Mouse (Mus musculus): Measurements from ENCODE around the gene Aqp1. TPM values are rescaled to one million over a fixed set of nuclear protein-coding genes. Genes with fewer than 3 reads are reported as not detected.

Gene Aqp1
- polyA plus RNA-seq, 1 experiment from 2014 or later = 2.8 TPM

- H3K4me2 ChIP-seq (replicated peaks; ENCODE audit: low read depth, low read length) = no peak overlapping the region
- no peaks in the 10 kb centered on the region for H3K4me1 ChIP-seq (ENCODE audit: control insufficient read depth, insufficient read depth, low read length)
- no peak overlapping the region for H3K27ac ChIP-seq (ENCODE audit: low read depth, low read length)
- H3K36me3 ChIP-seq (ENCODE audit: control insufficient read depth, insufficient read depth, low read length) = no peaks in the 10 kb centered on the region
- no peaks in the 10 kb centered on the region for H3K9me3 ChIP-seq (ENCODE audit: control insufficient read depth, low read length)
- no peak overlapping the region for H3K4me3 ChIP-seq (ENCODE audit: low read length)
- no peak for ATAC-seq (ENCODE audit: low FRiP score, low TSS enrichment)
- no peak overlapping the region for H3K9ac ChIP-seq (ENCODE audit: low read depth, low read length)
- 56% methylated on average over 5 of the region's 5 CpGs for WGBS
- H3K27me3 ChIP-seq (ENCODE audit: control insufficient read depth, insufficient read depth, low read length) = no peaks in the 10 kb centered on the region
Measured at GRCm38 (mm10) chr6:55341688-55342087, 5.5 kb downstream of the Aqp1 start.

GRCm38 (mm10) chr6:55342328-55342727 lies 6.1 kb downstream of the Aqp1 start:
- no peak overlapping the region for H3K27ac ChIP-seq (ENCODE audit: low read depth, low read length)
- no peaks in the 10 kb centered on the region for H3K27me3 ChIP-seq (ENCODE audit: control insufficient read depth, insufficient read depth, low read length)
- H3K9ac ChIP-seq (ENCODE audit: low read depth, low read length) = no peak overlapping the region
- no peaks in the 10 kb centered on the region for H3K4me1 ChIP-seq (ENCODE audit: control insufficient read depth, insufficient read depth, low read length)
- ATAC-seq (ENCODE audit: low FRiP score, low TSS enrichment) = no peak
- 83% methylated on average over 9 of the region's 9 CpGs for WGBS
- no peak overlapping the region for H3K4me2 ChIP-seq (replicated peaks; ENCODE audit: low read depth, low read length)
- H3K9me3 ChIP-seq (ENCODE audit: control insufficient read depth, low read length) = no peaks in the 10 kb centered on the region
- no peak overlapping the region for H3K4me3 ChIP-seq (ENCODE audit: low read length)
- no peaks in the 10 kb centered on the region for H3K36me3 ChIP-seq (ENCODE audit: control insufficient read depth, insufficient read depth, low read length)

- Histone ChIP-seq H3K9ac (ENCODE audit: low read depth, low read length) (no peak overlapping the region), H3K4me2 (replicated peaks; ENCODE audit: low read depth, low read length) (no peak overlapping the region), H3K27me3 (ENCODE audit: control insufficient read depth, insufficient read depth, low read length) (no peaks in the 10 kb centered on the region), H3K4me1 (ENCODE audit: control insufficient read depth, insufficient read depth, low read length) (no peaks in the 10 kb centered on the region), H3K36me3 (ENCODE audit: control insufficient read depth, insufficient read depth, low read length) (no peaks in the 10 kb centered on the region), H3K4me3 (ENCODE audit: low read length) (no peak overlapping the region), H3K9me3 (ENCODE audit: control insufficient read depth, low read length) (no peaks in the 10 kb centered on the region), H3K27ac (ENCODE audit: low read depth, low read length) (no peak overlapping the region)
- 81% methylated on average over 10 of the region's 10 CpGs for WGBS
- no peak for ATAC-seq (ENCODE audit: low FRiP score, low TSS enrichment)
Measured at GRCm38 (mm10) chr6:55343446-55343845, 7.2 kb downstream of the Aqp1 start.

GRCm38 (mm10) chr6:55344291-55345016 lies 8.2 kb downstream of the Aqp1 start:
- H3K4me2 ChIP-seq (replicated peaks; ENCODE audit: low read depth, low read length) = no peak overlapping the region
- no peak overlapping the region for H3K27ac ChIP-seq (ENCODE audit: low read depth, low read length)
- H3K36me3 ChIP-seq (ENCODE audit: control insufficient read depth, insufficient read depth, low read length) = no peaks in the 10 kb centered on the region
- no peaks in the 10 kb centered on the region for H3K4me1 ChIP-seq (ENCODE audit: control insufficient read depth, insufficient read depth, low read length)
- H3K9me3 ChIP-seq (ENCODE audit: control insufficient read depth, low read length) = no peaks in the 10 kb centered on the region
- no peak for ATAC-seq (ENCODE audit: low FRiP score, low TSS enrichment)
- H3K27me3 ChIP-seq (ENCODE audit: control insufficient read depth, insufficient read depth, low read length) = no peaks in the 10 kb centered on the region
- no peak overlapping the region for H3K4me3 ChIP-seq (ENCODE audit: low read length)
- H3K9ac ChIP-seq (ENCODE audit: low read depth, low read length) = no peak overlapping the region
- 93% methylated on average over 9 of the region's 9 CpGs for WGBS

- Histone ChIP-seq H3K4me3 (ENCODE audit: low read length) (no peak overlapping the region), H3K27me3 (ENCODE audit: control insufficient read depth, insufficient read depth, low read length) (no peaks in the 10 kb centered on the region), H3K9ac (ENCODE audit: low read depth, low read length) (no peak overlapping the region), H3K4me1 (ENCODE audit: control insufficient read depth, insufficient read depth, low read length) (no peaks in the 10 kb centered on the region), H3K9me3 (ENCODE audit: control insufficient read depth, low read length) (no peaks in the 10 kb centered on the region), H3K36me3 (ENCODE audit: control insufficient read depth, insufficient read depth, low read length) (no peaks in the 10 kb centered on the region), H3K27ac (ENCODE audit: low read depth, low read length) (no peak overlapping the region), H3K4me2 (replicated peaks; ENCODE audit: low read depth, low read length) (no peak overlapping the region)
- ATAC-seq (ENCODE audit: low FRiP score, low TSS enrichment) = no peak
- 87% methylated on average over 10 of the region's 10 CpGs for WGBS
Measured at GRCm38 (mm10) chr6:55345264-55345663, 9.0 kb downstream of the Aqp1 start.

- 83% methylated on average over 7 of the region's 7 CpGs for WGBS
- H3K36me3 ChIP-seq (ENCODE audit: control insufficient read depth, insufficient read depth, low read length) = no peaks in the 10 kb centered on the region
- no peaks in the 10 kb centered on the region for H3K27me3 ChIP-seq (ENCODE audit: control insufficient read depth, insufficient read depth, low read length)
Measured at GRCm38 (mm10) chr6:55346491-55346890, 10.3 kb downstream of the Aqp1 start.

GRCm38 (mm10) chr6:55347711-55348571 lies 11.7 kb downstream of the Aqp1 start:
- 87% methylated on average over 5 of the region's 5 CpGs for WGBS
- no peaks in the 10 kb centered on the region for H3K4me1 ChIP-seq (ENCODE audit: control insufficient read depth, insufficient read depth, low read length)
- no peaks in the 10 kb centered on the region for H3K36me3 ChIP-seq (ENCODE audit: control insufficient read depth, insufficient read depth, low read length)
- H3K4me2 ChIP-seq (replicated peaks; ENCODE audit: low read depth, low read length) = no peak overlapping the region
- H3K4me3 ChIP-seq (ENCODE audit: low read length) = no peak overlapping the region
- no peaks in the 10 kb centered on the region for H3K9me3 ChIP-seq (ENCODE audit: control insufficient read depth, low read length)
- no peaks in the 10 kb centered on the region for H3K27me3 ChIP-seq (ENCODE audit: control insufficient read depth, insufficient read depth, low read length)
- H3K27ac ChIP-seq (ENCODE audit: low read depth, low read length) = no peak overlapping the region
- H3K9ac ChIP-seq (ENCODE audit: low read depth, low read length) = no peak overlapping the region
- ATAC-seq (ENCODE audit: low FRiP score, low TSS enrichment) = no peak

More at GRCm38 (mm10) chr6:55346491-55346890, 10.3 kb downstream of the Aqp1 start:
- Histone ChIP-seq H3K27ac (ENCODE audit: low read depth, low read length) (no peak overlapping the region), H3K4me2 (replicated peaks; ENCODE audit: low read depth, low read length) (no peak overlapping the region), H3K4me3 (ENCODE audit: low read length) (no peak overlapping the region), H3K4me1 (ENCODE audit: control insufficient read depth, insufficient read depth, low read length) (no peaks in the 10 kb centered on the region), H3K9me3 (ENCODE audit: control insufficient read depth, low read length) (no peaks in the 10 kb centered on the region), H3K9ac (ENCODE audit: low read depth, low read length) (no peak overlapping the region)
- no peak for ATAC-seq (ENCODE audit: low FRiP score, low TSS enrichment)

GRCm38 (mm10) chr6:55349231-55349630 lies 13.0 kb downstream of the Aqp1 start:
- no peak for ATAC-seq (ENCODE audit: low FRiP score, low TSS enrichment)

GRCm38 (mm10) chr6:55350383-55350952 lies 14.2 kb downstream of the Aqp1 start:
- Histone ChIP-seq H3K36me3 (ENCODE audit: control insufficient read depth, insufficient read depth, low read length) (no peaks in the 10 kb centered on the region), H3K9me3 (ENCODE audit: control insufficient read depth, low read length) (no peaks in the 10 kb centered on the region), H3K4me3 (ENCODE audit: low read length) (no peak overlapping the region), H3K27me3 (ENCODE audit: control insufficient read depth, insufficient read depth, low read length) (no peaks in the 10 kb centered on the region), H3K9ac (ENCODE audit: low read depth, low read length) (no peak overlapping the region), H3K27ac (ENCODE audit: low read depth, low read length) (no peak overlapping the region), H3K4me1 (ENCODE audit: control insufficient read depth, insufficient read depth, low read length) (no peaks in the 10 kb centered on the region), H3K4me2 (replicated peaks; ENCODE audit: low read depth, low read length) (no peak overlapping the region)
- no peak for ATAC-seq (ENCODE audit: low FRiP score, low TSS enrichment)
- 92% methylated on average over 6 of the region's 6 CpGs for WGBS

More at GRCm38 (mm10) chr6:55349231-55349630, 13.0 kb downstream of the Aqp1 start:
- WGBS = 85% methylated on average over 4 of the region's 4 CpGs
- no peaks in the 10 kb centered on the region for H3K27me3 ChIP-seq (ENCODE audit: control insufficient read depth, insufficient read depth, low read length)
- no peaks in the 10 kb centered on the region for H3K4me1 ChIP-seq (ENCODE audit: control insufficient read depth, insufficient read depth, low read length)
- H3K4me3 ChIP-seq (ENCODE audit: low read length) = no peak overlapping the region
- H3K9ac ChIP-seq (ENCODE audit: low read depth, low read length) = no peak overlapping the region
- no peaks in the 10 kb centered on the region for H3K36me3 ChIP-seq (ENCODE audit: control insufficient read depth, insufficient read depth, low read length)
- H3K27ac ChIP-seq (ENCODE audit: low read depth, low read length) = no peak overlapping the region
- H3K9me3 ChIP-seq (ENCODE audit: control insufficient read depth, low read length) = no peaks in the 10 kb centered on the region
- H3K4me2 ChIP-seq (replicated peaks; ENCODE audit: low read depth, low read length) = no peak overlapping the region
